Mouse (Mus musculus): ENCODE results near the gene Pex5l.

Gene Pex5l

DNA sequence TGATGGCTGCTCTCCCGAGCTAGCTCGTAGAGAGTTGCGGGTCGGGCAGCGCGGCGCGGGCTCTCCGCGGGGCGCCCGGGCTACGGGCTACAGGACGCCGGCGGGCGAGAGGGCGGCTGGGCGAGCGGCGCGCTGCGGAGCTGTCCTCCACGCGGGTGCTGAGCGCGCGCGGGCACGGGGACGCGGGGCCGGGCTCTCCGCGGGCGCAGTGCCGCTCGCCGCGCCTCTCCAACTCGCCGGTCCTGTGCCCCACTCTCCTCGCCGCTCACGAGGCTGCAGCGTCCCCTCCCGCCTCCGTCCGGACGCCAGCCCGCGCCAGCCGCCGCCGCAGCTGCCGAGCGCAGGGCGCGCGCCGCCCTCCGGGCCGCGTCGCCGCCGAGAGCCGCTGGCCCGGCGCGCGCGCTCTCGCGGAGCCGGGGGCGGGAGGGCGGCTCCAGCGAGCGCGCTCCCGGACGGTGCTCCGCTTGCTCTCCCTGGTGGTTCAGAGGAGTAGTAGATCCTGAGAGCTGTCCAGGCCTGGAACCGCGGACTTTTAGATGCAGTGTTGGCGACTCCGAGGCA is at the start of gene Pex5l:
TSS of gene Pex5l (minus strand) at position 347 of the 561 bp plus-strand sequence.
- DNase-seq (ENCODE audit: low spot score in 2 of 2), result peak in 1 of 2 experiments; percentile 59

DNA sequence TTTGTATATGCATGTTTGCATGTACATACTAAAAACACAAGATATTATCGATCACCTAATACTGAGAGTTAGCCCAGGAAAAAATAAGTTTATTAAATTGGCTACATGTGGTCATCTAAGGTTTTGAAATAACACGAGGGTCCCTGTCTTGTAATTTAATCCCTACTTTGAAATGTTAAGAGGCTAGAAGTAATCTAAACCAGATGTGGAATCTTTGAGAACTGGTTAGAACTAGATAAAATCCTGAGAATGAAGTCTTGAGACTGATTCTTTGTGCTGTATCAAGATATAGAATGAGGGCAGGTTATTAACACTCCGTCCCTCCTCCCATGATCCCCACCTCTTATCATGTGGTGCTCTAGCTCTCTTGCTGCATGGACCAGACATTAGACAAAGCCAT is 22.1 kb upstream of the Pex5l start:
- no peak for DNase-seq (ENCODE audit: low spot score in 2 of 2)

DNA sequence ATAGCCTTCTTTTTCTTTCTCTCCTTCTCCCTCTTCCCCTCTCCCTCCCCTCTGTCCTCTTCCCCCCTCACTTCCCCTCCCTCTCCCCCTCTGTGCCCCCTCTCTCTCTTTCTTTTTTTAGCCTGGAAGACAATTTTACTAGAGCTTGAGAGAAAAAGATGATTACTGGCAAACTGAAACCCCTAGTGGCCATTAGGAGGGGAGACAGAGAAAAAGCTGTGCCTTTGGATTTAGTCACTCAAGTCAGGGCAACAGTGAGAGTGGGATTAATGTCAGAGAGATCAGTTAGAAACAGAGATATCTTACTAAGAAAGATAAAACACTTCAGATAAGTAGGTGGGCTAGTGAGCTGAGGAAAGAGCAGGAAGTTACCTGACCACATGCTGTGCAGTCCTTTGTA is 20.8 kb upstream of the Pex5l start:
- no peak for DNase-seq (ENCODE audit: low spot score in 2 of 2)

DNA sequence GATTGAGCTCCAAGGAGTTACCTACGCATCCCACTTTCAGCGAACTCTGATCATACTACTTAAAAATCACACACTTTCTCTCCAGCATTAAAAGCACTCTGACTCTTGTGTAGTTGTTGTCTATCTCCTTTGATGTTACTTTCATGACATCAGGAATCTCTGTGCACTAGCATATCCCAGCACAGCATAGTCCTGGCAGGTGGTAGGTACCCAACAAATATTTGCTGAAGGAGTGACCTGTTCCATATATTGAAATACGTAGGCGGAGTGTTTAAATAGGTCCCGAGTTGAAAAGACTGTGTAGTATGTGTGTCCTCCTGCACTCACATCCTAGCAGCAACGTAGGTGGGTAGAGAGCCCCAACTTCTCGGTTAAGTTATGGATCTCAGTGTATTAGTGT is 545 bp upstream of the Pex5l start:
- no peak for DNase-seq (ENCODE audit: low spot score in 2 of 2)

DNA sequence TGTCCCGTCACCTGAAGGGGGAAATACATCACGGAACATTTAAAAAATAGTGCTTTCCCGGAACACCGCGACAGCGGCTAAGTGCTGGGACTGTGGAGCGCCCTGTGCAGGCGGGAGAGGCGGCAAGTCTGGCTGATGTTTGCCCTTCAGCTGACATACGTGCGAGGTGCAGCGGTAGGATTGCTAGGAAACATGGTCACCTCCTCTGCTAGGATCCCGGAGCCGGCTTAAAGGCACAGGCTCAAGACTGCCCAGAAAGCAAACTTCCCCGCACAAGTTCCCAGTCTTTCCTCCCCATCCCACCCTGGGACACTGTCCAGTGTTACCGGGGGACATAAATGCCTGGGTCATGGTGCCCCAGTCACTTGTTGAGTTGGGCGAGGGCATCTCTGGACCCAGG is 649 bp downstream of the Pex5l start:
- DNase-seq (ENCODE audit: low spot score in 2 of 2), result no peak

DNA sequence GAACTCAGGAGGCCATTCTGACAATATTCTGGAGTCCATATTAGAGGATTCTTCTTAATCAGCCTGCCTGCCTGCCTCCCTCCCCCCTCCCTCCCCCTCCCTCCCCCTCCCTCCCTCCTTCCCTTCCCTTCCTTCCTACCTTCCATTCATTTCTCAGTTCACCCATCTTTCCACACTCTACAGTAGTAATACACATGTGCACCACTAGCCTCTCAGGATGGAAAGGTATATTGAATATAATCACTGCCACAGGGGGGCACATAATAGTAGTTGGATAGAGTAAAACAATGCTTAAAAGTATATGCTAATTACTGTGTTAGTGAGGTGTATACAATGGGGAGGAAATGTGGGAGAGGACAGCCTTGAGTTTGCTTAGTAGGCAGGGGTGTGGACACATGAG is 13.1 kb downstream of the Pex5l start:
- DNase-seq (ENCODE audit: low spot score in 2 of 2), result no peak

DNA sequence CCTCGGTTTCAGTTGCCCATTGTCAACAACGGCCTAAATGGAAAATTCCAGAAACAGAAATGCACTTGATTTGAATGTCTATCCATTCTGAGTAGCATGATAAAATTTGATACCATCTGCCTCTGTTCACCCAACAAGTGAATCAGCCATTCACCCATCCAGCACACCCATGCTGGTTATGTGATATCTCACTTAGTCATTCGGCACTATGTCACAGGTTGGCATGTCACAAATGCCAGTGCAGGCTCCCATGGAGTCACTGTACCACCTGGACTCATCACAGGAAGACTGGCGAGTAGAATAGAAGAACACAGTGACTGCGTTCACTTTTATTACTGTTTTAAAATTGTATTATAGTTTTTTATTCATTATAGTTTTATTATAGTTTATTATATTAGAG is 18.3 kb downstream of the Pex5l start:
- no peak for DNase-seq (ENCODE audit: low spot score in 2 of 2)

DNA sequence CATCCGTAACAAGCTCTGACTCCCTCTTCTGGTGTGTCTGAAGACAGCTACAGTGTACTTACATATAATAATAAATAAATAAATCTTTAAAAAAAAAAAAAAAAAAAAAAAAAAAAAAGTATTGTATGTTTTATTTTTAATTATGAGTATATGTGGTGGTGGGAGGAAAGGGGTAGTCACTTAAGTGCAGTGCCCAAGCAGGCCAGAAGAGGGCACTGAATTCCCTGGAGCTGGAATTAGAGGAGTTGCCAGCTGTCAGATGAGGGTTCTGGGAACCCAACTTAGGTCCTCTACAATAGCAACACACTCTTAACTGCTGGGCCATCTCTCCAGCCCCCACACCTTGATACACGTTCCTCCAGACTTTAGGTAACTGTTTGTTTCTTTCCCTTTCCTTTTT is 37.3 kb downstream of the Pex5l start:
- DNase-seq (ENCODE audit: low spot score in 2 of 2), result no peak

DNA sequence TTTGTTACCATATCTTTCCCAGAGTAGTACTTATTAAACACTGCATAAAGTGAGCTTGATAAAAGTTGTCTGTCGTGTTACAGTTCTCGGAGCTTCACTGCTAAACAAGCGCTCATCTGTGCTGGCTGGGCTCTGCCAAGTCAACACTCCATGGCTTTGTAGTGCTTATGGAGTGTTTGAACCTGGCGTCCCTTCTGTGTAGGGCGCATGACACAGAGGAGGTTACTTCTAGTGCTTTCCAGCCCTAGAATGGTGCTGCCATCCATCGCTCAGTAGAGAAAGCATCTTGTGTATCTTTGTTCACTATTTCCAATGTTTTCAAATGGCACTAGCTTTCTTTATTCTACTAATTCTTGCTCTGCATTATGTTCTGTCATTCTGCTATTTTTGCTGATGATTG is 39.5 kb downstream of the Pex5l start:
- no peak for DNase-seq (ENCODE audit: low spot score in 2 of 2)

DNA sequence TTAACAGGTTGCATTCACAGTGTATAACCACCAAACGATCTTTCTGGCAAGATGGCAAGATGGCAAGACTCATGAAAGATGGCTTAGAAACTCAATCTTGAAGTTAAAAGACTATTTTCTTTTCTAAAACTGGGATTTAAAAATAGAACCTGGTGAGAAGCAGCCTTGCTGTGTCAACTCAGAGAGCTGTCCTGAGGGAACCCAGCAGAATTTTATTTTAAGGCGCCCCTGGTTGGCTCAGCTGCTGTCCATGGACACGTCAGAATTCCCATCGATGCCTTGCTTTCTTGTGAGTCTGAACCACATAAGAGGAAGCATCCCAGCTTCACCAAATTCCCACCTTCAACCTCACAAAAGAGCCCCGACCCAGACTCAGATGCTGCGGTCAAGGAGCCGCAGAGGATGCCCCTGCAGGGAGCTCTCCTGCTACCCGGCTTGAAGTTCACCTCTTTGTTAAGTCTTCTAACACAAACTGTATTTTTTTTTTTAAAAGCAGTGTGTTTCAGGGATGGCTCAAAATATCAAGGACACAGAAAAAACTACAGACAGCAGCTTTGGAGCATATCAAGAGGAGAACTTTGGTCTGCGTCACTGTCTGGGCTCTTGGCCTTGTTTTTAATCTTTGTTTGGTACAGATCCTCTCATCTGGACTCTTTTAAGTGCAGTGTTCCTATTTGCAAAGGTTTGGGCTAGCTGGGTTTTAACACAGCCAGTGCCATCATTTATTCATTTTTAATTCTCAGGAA is 44.3 kb downstream of the Pex5l start:
- DNase-seq (ENCODE audit: low spot score in 2 of 2), result no peak

DNA sequence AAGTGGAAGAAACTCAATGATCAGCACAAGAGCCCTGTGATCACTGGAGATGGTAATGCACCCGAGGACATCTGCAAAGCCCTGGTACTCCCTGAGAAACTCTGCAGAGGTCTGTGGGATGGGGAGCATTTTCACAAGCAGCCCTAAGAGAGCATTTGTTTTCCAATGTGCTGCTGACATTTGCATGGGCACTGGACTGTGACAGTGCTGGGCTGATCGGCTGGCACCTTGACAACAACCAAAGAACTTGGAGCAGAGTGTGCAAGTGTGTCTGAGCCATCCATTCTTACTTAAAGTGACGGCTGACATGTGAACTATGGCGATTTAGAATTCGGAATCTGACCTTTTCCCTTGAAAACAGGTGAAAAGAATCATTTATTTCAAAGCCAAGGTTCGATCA is 49.4 kb downstream of the Pex5l start:
- DNase-seq (ENCODE audit: low spot score in 2 of 2), result no peak

DNA sequence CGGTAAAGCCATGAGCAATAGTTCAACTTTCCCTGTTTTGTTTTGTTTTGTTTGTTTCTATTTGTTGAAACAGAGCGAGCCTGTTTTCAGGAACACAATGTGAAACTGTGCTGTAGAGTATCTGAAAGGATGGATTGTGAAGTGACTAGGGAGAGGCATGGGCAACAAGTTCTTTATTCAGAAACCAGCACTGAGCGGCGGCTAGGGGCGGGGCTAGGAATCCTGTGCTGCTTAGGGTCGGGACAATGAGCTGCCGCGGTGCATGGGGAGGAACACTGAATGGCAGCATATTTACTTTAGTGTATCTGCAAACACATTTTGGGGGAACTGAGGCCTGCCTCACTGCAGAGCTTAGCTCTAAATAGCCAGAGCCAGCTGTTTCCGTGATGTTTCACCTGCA is 53.0 kb downstream of the Pex5l start:
- DNase-seq (ENCODE audit: low spot score in 2 of 2), result no peak

DNA sequence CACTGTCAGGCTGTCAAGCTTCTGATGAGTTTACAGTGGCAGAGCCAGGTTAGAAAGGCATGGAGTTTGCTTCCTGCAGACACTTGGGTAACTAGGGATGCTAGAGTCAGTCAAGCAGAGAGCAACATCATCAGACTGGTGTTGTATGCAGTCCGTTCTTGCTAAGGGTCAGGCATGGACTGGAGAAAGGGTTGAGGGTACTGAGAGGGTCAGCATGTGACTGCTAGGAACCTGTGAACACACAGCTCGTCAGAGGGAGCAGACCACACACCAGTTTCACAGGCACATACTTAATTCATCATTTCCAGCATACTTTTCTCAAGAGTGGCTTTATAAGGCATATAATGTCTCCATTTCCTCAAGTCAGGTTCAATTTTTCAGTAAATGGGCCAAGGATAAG is 53.6 kb downstream of the Pex5l start:
- no peak for DNase-seq (ENCODE audit: low spot score in 2 of 2)

DNA sequence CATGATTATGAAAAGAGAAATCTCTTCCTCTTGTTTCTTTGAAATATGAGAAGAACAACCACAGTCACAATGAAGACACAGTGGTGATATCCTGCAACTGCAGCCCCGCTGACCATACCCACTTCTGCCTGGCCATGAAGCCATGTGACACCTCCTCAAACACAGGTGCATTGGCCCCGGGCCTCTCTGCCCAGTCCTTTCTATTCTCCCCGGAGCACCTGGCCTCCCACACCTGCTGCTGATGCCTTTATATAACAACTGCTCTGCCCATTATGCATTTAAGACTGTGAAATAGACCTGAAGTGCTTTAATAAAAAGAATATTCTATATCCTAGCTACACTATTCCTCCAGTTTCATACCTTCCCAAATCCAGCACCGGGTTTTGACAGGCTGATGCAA is 54.8 kb downstream of the Pex5l start:
- DNase-seq (ENCODE audit: low spot score in 2 of 2), result no peak

DNA sequence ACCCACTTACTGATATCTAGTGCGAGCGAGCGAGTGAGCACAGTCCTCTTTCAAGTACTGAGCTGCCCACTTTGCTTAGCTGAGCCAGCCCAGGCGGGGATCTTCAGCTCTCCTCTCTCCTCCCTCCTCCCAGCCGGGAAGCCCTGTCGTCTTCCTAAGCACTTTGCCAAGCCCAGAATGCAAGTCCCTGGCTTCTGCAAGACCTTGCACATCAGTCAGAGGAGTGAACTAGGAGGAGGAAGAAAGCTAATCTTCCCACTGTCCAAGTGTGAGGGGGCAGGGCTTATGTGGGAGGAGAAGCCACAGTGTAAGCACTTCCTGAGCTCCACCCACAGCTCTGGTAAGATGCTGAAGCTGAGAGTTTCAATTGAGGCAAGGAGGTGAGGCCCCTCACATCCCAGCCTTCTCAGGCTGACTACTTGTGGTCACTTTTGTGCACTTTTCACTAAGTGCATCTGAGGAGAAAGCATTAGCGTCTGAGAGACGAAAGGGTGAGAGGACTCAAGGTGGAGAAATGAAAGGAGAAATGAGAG is 60.2 kb downstream of the Pex5l start:
- no peak for DNase-seq (ENCODE audit: low spot score in 2 of 2)

DNA sequence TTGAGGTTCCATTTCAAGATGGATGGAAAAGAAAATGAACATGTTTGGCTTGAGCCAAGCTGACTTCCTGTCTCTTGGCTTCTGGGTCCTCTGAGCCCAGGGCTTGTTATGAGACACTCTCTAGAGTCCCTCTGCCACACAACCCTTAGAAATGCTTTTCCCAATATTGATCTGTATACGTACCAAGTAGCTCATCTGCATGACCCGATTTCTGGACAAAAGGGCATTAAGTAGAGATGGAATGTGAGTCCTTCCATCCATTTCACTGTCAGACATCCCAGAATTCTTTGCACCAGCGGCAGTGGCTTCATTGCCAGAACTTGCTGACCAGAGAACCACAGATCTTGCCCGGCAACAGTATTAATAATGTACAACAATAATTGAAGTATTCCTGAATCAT is 61.3 kb downstream of the Pex5l start:
- DNase-seq (ENCODE audit: low spot score in 2 of 2), result no peak

DNA sequence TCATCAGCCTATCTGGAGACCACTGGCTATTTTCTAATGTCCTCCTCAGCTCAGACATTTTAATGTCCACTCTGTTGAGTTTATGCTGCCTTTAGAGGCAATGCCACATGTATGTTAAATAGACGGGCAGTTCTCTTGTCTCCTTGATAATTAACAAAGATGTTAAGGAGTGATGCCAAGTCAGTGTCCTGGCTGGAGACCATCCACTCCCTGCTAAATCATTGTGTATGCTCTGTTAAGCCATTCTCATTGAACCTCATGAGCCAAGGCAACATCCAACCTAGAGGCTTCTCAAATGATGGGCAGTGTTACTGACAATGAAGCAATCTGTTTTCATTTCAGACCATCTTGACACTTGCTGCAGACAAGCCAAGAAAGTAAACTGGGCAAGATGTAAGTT is 63.4 kb downstream of the Pex5l start:
- no peak for DNase-seq (ENCODE audit: low spot score in 2 of 2)

DNA sequence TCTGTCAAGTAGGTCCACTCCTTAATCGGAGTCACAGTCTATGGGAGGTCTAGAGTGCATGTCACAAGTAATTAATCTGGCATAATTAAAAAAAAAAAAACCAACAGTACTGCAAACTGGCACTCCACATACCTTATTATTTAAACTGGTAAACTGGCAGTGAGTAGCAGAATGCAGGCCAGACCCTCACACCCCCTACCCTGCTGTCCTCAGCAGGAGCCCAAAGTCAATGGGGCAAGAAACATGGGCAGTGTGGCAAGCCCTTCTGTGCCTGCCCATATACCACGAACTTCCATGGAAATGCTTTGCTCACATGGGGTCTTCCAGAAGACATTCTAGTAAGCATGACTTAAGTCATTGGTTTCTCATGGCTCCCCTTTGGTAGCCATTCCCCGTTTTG is 63.9 kb downstream of the Pex5l start:
- no peak for DNase-seq (ENCODE audit: low spot score in 2 of 2)

DNA sequence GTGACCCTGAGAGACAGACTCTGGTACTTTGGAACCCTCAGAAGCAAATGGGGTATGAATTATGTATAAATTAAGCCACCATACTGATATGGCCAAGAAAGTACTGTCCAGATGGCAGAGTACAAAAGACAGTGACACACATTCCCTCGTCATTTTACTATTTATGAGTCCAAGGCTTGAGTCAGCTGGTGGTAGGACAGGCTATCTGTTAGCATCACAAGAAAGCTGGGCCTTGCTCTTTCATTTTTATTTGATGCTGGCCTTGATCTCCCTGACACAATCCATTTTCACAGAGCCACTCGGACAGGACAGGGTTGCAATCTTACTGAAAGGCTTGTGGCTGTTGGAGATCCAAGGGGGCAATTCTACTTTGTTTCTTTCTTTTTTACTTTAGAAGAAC is 67.4 kb downstream of the Pex5l start:
- DNase-seq (ENCODE audit: low spot score in 2 of 2), result no peak

DNA sequence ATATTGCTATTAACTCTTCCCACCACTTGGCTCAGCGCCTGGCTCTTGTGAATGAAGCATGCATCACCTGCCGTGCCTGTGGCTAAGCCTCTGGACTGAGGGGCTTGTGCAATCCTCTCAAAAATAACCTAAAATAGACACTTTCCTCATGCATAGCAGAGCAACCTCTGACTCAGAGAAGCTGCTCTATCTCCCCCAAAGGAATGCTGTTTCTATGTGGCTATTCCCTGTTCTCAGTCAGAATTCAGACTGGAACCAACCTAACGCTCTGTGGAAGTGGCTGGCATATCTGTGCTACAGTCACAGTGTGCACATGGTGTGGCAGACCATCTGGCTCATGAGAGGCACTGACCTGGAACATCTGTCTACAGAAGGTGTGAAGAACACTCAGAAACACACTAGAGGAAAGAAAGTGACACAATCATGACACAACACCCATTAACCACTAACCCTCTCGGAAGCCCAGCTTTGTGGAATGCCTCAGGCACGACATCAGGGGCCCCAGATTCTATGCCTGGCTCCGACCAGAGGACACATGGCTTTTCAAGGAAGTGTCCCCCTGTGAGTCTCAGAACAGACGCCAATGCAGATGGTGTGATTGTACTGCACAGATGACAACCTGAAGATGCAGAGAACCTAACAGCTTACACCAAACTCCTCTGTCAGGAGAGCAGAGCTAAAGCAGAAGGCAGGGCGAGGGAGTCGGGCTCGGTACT is 68.6 kb downstream of the Pex5l start:
- no peak for DNase-seq (ENCODE audit: low spot score in 2 of 2)

DNA sequence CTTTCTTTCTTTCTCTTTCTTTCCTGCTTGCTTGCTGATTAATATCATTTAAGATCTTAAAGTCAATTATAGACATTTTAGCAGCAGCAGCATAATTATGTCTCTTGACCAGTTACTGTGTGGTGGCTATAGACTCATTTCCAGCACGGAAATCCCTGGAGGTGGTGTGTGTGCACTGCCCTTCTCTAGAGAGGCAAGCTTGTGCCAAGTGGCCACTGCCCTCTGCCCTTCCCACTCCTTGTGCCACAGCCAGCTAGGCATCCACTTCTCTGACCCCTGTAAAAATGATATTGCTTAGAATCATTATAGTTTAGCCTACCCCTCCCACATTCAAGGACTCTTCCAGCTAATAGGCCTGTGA is 69.2 kb downstream of the Pex5l start:
- no peak for DNase-seq (ENCODE audit: low spot score in 2 of 2)

DNA sequence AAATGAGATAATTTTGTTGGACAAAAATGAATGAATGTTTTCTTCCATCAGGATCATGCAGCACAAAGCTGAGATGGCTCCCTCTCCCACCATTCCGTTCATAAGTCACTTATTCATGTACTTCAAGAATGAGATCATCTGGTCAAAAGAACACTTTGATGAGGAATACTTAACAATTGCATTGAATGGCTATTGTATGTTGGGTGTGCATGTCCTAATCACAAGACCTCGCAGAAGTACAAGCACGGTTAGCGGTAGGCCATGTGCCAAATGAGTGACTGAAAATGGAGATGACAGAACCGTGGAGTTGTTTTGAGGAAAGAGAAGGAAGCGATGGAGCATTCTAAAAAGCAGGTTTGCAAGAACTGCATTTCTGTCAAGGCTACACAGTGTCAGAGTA is 72.3 kb downstream of the Pex5l start:
- DNase-seq (ENCODE audit: low spot score in 2 of 2), result no peak

DNA sequence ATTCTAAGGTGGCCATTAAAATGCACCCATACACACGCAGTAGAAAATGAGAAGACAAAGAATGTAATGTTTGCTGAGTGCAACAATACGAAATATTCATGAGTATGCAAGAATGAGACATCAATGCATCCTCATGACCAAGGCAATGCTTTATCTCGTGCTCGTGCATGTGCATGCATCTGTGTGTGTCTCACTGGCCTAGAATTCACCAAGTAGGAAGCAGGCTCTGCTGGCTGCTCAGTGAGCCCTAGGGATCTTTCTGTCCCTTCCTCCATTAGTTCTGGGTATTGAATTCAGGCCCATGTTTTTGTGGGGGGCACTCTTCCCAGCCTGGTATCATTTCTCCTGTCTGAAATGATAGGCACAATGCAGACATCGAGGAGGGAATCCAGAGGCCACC is 74.9 kb downstream of the Pex5l start:
- DNase-seq (ENCODE audit: low spot score in 2 of 2), result no peak
